Mouse (Mus musculus): ENCODE results near the gene 4933427D14Rik. TPM values are rescaled to one million over a fixed set of nuclear protein-coding genes. Genes with fewer than 3 reads are reported as not detected.

4933427D14Rik gene
- polyA plus RNA-seq, 1 experiment from 2014 or later = 13.9 TPM

DNA sequence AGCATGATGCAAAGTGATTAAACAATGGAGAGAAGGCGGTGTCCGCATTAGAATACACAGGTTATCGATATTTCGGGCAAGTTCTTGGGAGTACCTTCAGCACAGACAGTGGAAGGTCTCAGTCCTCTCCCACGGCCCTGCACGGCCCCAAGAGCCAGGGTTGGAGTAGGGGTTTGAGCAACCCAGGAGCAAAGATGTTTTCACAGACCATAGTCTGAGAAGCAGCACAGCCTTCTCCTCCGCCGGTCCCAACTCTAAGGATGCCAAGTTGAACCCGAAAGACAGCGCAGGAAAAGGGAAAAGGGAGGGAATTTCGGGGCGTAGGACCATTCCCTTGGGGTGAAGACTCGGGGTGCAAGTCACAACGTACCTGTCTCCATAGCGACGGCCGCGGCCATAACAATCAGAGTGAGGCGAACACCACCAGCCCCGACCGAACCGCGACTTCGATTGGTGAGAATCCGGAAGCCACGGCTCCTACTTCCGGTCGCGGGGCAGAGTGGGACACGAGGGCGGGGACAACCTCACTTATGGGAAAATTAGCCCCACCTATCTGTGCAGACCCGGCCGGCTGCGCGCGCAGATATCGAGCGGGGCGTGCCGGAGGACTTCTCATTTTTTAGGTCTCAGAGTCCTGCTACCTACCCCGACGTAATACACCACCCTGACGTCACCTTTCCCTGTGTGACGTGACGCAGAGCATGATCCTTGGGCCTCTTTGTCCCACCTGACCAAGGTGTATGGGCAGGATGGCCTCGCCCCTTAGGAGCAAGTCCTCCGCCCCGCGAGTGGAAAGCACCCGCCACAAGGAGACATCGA, 7.5 kb upstream of the 4933427D14Rik start:
- Histone ChIP-seq H3K27ac (ENCODE audit: low read depth) (peak overlapping the region; percentile 77), H3K4me2 (ENCODE audit: low read length) (peak overlapping the region; percentile 97), H3K36me3 (ENCODE audit: control insufficient read depth, insufficient read depth, low read length) (peaks cover 36% of the 10 kb centered on the region), H3K4me3 (ENCODE audit: low read depth, low read length) (peak overlapping the region; percentile 95), H3K4me1 (replicated peaks; ENCODE audit: control insufficient read depth, insufficient read depth, low read length) (peaks cover 4% of the 10 kb centered on the region; the same call in 1 of the 2 replicates), H3K9me3 (ENCODE audit: control insufficient read depth, low read length) (no peaks in the 10 kb centered on the region), H3K9ac (ENCODE audit: low read length) (peak overlapping the region; percentile 83), H3K27me3 (replicated peaks; ENCODE audit: control insufficient read depth, insufficient read depth, low read length) (no peaks in the 10 kb centered on the region)
- DNase-seq (ENCODE audit: low spot score) (peak; percentile 99), ATAC-seq (replicated peaks; ENCODE audit: low FRiP score, low TSS enrichment, low read depth) (peak; percentile 95)
- under 1% methylated on average over 51 of the region's 51 CpGs for WGBS

DNA sequence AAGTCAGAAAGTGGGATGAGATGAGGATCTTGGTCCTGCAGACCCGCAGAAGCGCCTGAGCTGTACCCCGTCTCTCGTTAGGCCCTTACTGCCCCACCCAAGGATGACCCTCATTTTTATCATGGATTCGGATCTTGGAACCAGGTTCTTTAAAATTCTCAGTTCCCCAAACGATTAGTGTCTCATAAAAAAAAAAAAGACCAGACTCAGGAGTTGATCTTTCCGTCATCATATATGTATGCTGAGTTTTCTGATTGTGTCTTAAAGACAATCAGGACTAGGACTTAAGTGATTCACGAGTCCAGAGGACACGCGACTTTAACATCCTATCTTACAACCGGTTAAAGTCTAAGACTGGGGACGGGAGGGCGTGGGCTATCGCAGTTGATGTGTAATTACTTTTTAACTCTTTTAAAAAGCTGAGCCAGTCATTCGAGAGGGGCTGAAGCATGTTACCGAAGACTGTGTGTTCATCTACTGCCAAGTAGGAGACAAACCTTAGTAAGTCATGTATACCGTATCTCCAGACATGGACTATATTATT, 647 bp upstream of the 4933427D14Rik start:
- peaks cover 38% of the 10 kb centered on the region for H3K36me3 ChIP-seq (ENCODE audit: control insufficient read depth, insufficient read depth, low read length)
- WGBS = 12% methylated on average over 17 of the region's 17 CpGs
- H3K9me3 ChIP-seq (ENCODE audit: control insufficient read depth, low read length) = no peaks in the 10 kb centered on the region
- H3K9ac ChIP-seq (ENCODE audit: low read length) = peak overlapping the region; percentile 72
- DNase-seq (ENCODE audit: low spot score) (no peak), ATAC-seq (replicated peaks; ENCODE audit: low FRiP score, low TSS enrichment, low read depth) (no peak)
- peaks cover 15% of the 10 kb centered on the region for H3K4me1 ChIP-seq (replicated peaks; ENCODE audit: control insufficient read depth, insufficient read depth, low read length)
- H3K4me2 ChIP-seq (ENCODE audit: low read length) = peak overlapping the region; percentile 91
- H3K27me3 ChIP-seq (replicated peaks; ENCODE audit: control insufficient read depth, insufficient read depth, low read length) = no peaks in the 10 kb centered on the region
- peak overlapping the region; percentile 73; the same call in 1 of the 2 replicates for H3K27ac ChIP-seq (ENCODE audit: low read depth)
- H3K4me3 ChIP-seq (ENCODE audit: low read depth, low read length) = peak overlapping the region; percentile 86

DNA sequence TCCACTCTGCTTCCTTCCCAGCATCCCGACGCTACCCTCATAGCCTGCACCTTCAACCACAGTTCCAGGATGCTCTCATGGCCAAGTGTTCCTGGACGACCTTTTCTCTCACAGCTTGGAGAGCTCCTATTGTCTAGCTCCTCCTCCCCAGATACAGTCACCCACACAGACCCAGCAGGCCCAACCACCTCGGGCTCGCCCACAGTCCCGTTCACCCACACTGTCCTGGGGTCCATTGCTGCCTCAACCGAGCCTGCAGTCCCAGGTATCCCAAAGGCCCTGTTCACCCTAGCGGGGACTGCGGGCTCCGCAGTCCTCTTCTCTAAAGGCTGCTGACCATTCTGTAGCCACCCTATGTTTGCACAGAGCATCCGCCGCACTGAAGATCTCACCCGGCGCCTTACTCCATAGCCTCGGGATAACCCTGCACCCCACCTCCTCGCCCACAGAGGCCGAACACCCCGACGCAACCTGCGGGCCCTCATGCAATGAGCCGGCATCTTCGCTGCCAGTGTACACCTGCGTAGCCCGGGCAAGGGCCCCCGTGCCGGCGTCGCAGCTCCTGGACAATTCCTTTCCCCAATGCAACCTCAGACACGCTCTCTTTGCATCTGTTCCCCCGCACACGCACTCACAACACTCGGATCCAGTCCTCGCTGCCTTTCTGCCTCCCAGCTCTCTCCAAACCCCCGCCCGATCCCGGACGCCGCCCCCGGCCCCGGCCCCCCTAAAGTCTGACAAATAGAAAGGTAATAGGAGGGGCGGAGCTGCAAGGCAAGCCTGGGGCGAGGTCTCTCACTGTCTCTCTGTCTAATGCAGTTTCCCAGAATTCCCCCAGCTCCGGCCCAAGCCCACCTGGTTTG, 687 bp downstream of the 4933427D14Rik start, which contains the start of gene Gm43951:
TSS of gene Gm43951 (minus strand) at position 500 of the 863 bp plus-strand sequence.
- Histone ChIP-seq H3K27ac (ENCODE audit: low read depth) (peak within 1 kb of the TSS; percentile 73), H3K4me1 (replicated peaks; ENCODE audit: control insufficient read depth, insufficient read depth, low read length) (peaks cover 15% of the 10 kb centered on the region), H3K9ac (ENCODE audit: low read length) (peak within 1 kb of the TSS; percentile 72), H3K9me3 (ENCODE audit: control insufficient read depth, low read length) (no peaks in the 10 kb centered on the region), H3K27me3 (replicated peaks; ENCODE audit: control insufficient read depth, insufficient read depth, low read length) (no peaks in the 10 kb centered on the region), H3K4me2 (ENCODE audit: low read length) (peak within 1 kb of the TSS; percentile 91), H3K4me3 (ENCODE audit: low read depth, low read length) (peak within 1 kb of the TSS; percentile 86), H3K36me3 (ENCODE audit: control insufficient read depth, insufficient read depth, low read length) (peaks cover 33% of the 10 kb centered on the region)
- under 1% methylated on average over 43 of the region's 43 CpGs for WGBS
- ATAC-seq (replicated peaks; ENCODE audit: low FRiP score, low TSS enrichment, low read depth) (peak; percentile 46; the same call in 1 of the 2 replicates), DNase-seq (ENCODE audit: low spot score) (peak; percentile 69)

DNA sequence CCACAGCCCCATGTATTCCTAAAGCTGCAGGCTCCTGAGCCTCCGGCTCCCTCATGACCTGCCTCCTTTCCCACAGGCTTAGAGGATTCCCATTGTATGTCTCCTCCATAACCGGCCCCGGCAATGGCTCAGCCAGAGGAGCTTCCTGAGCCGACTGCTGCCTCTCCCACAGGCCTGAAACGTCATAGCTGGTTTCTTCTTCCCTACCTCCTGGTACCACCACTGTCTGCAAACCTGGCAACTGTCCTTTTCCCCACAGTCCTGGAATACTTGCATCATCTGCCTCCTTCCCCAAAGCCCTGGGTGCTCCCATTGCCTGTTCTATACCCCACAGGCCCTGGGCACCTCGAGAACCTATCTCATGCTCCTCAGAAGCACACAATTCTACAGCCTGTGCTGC, 2.0 kb downstream of the 4933427D14Rik start:
- H3K4me3 ChIP-seq (ENCODE audit: low read depth, low read length) = no peak overlapping the region
- no peak for ATAC-seq (replicated peaks; ENCODE audit: low FRiP score, low TSS enrichment, low read depth)
- no peaks in the 10 kb centered on the region for H3K27me3 ChIP-seq (replicated peaks; ENCODE audit: control insufficient read depth, insufficient read depth, low read length)
- H3K27ac ChIP-seq (ENCODE audit: low read depth) = no peak overlapping the region
- no peaks in the 10 kb centered on the region for H3K9me3 ChIP-seq (ENCODE audit: control insufficient read depth, low read length)
- H3K4me1 ChIP-seq (replicated peaks; ENCODE audit: control insufficient read depth, insufficient read depth, low read length) = peaks cover 15% of the 10 kb centered on the region
- DNase-seq (ENCODE audit: low spot score) = no peak
- WGBS = 83% methylated on average over 6 of the region's 6 CpGs
- H3K9ac ChIP-seq (ENCODE audit: low read length) = no peak overlapping the region; the same call in 1 of the 2 replicates
- H3K36me3 ChIP-seq (ENCODE audit: control insufficient read depth, insufficient read depth, low read length) = peaks cover 28% of the 10 kb centered on the region
- H3K4me2 ChIP-seq (ENCODE audit: low read length) = no peak overlapping the region

DNA sequence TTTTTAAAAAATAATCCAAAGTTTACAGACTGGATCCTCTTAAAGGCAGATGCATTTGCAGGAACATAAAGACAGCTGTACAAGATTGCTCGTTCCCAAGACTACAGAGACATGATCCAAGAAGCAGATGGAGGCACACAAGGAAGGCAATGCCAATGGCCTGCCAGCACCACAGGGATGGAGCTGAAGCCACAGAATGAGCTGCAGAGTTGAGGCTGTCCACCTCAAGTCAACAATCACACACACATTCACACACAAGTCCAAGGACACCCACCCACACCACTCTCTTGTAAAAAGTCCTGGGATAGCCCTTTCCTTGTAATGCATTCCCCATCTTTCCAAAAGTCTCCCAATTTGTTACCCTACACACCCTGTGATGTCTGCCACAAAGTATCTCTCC, 3.8 kb downstream of the 4933427D14Rik start:
- 83% methylated on average over 1 of the region's 1 CpGs for WGBS
- Histone ChIP-seq H3K9me3 (ENCODE audit: control insufficient read depth, low read length) (no peaks in the 10 kb centered on the region), H3K9ac (ENCODE audit: low read length) (no peak overlapping the region)

DNA sequence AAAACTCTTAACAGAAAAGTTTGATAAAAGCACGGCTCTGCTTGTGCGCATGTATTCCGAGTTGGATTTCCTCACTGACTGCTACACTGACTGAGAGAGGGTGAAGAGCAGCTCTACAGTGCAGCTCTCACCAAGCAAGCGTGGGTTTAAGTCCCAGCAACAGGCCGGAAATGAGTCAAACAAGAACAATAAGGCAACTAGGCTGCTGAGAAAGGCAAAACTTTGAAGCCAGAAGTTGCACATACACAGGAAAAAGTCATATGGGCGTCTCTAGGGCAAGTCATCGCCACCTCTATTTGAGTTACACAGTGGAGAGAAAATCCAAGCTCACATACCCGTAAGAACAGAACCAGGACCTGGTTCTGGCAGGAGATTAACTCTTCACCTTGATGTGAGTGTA, 10.8 kb downstream of the 4933427D14Rik start:
- no peak for DNase-seq (ENCODE audit: low spot score)
- Histone ChIP-seq H3K36me3 (ENCODE audit: control insufficient read depth, insufficient read depth, low read length) (peaks cover 47% of the 10 kb centered on the region), H3K27me3 (replicated peaks; ENCODE audit: control insufficient read depth, insufficient read depth, low read length) (no peaks in the 10 kb centered on the region), H3K9ac (ENCODE audit: low read length) (no peak overlapping the region), H3K4me1 (replicated peaks; ENCODE audit: control insufficient read depth, insufficient read depth, low read length) (no peaks in the 10 kb centered on the region), H3K27ac (ENCODE audit: low read depth) (no peak overlapping the region), H3K4me3 (ENCODE audit: low read depth, low read length) (no peak overlapping the region), H3K4me2 (ENCODE audit: low read length) (no peak overlapping the region), H3K9me3 (ENCODE audit: control insufficient read depth, low read length) (no peaks in the 10 kb centered on the region)
- ATAC-seq (replicated peaks; ENCODE audit: low FRiP score, low TSS enrichment, low read depth) = no peak
- 86% methylated on average over 8 of the region's 8 CpGs for WGBS

More for the DNA sequence above, 3.8 kb downstream of the 4933427D14Rik start:
- DNase-seq (ENCODE audit: low spot score) (no peak), ATAC-seq (replicated peaks; ENCODE audit: low FRiP score, low TSS enrichment, low read depth) (no peak)
- Histone ChIP-seq H3K27me3 (replicated peaks; ENCODE audit: control insufficient read depth, insufficient read depth, low read length) (no peaks in the 10 kb centered on the region), H3K36me3 (ENCODE audit: control insufficient read depth, insufficient read depth, low read length) (peaks cover 28% of the 10 kb centered on the region), H3K4me2 (ENCODE audit: low read length) (no peak overlapping the region), H3K4me3 (ENCODE audit: low read depth, low read length) (no peak overlapping the region), H3K4me1 (replicated peaks; ENCODE audit: control insufficient read depth, insufficient read depth, low read length) (peaks cover 15% of the 10 kb centered on the region), H3K27ac (ENCODE audit: low read depth) (no peak overlapping the region)

DNA sequence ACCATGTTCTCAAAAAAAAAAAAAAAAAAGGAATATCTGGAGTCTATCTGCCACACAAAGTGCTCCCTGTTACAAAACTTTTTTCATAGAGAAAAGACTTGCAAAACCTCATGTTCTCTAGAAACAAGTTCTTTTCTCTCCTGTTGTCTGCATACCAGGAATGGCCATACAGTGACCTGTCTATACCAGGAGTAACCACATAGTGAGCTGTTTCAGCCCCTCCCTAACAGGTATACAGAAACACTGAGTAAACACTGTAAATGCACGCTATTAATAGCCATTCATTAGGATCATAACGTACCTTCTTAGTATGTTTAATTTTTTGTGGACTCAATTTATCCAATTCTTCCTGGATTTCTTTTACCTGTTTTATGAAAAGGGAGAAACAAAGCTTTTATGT, 13.0 kb downstream of the 4933427D14Rik start:
- WGBS = 81% methylated on average over 2 of the region's 2 CpGs

DNA sequence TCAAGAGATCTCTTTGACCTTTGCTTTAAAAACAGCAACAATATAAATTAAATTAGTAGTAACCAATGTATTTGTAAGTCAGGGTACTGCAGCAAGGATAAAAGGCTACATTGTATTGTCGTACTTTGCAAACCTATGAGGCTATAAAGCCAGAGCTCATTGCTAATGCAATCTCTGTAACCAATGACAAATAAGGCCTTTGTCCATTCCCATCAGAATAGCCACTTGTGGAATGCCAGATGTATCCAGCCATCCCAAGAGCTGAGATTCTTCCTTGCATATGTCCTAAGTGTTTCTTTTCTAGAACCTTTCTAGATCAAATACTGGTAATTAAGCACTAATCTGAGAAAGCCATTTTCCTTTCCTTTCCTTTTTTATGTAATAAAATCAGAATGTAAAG, 16.4 kb downstream of the 4933427D14Rik start:
- H3K36me3 ChIP-seq (ENCODE audit: control insufficient read depth, insufficient read depth, low read length) = peaks cover 52% of the 10 kb centered on the region
- WGBS = 82% methylated on average over 1 of the region's 1 CpGs

More for the DNA sequence above, 13.0 kb downstream of the 4933427D14Rik start:
- Histone ChIP-seq H3K27ac (ENCODE audit: low read depth) (no peak overlapping the region), H3K36me3 (ENCODE audit: control insufficient read depth, insufficient read depth, low read length) (peaks cover 57% of the 10 kb centered on the region), H3K27me3 (replicated peaks; ENCODE audit: control insufficient read depth, insufficient read depth, low read length) (no peaks in the 10 kb centered on the region), H3K9ac (ENCODE audit: low read length) (no peak overlapping the region), H3K4me1 (replicated peaks; ENCODE audit: control insufficient read depth, insufficient read depth, low read length) (no peaks in the 10 kb centered on the region), H3K4me2 (ENCODE audit: low read length) (no peak overlapping the region), H3K4me3 (ENCODE audit: low read depth, low read length) (no peak overlapping the region), H3K9me3 (ENCODE audit: control insufficient read depth, low read length) (no peaks in the 10 kb centered on the region)
- DNase-seq (ENCODE audit: low spot score) = no peak
- no peak for ATAC-seq (replicated peaks; ENCODE audit: low FRiP score, low TSS enrichment, low read depth)

More for the DNA sequence above, 16.4 kb downstream of the 4933427D14Rik start:
- Histone ChIP-seq H3K4me2 (ENCODE audit: low read length) (no peak overlapping the region), H3K27ac (ENCODE audit: low read depth) (no peak overlapping the region), H3K4me1 (replicated peaks; ENCODE audit: control insufficient read depth, insufficient read depth, low read length) (no peaks in the 10 kb centered on the region), H3K9me3 (ENCODE audit: control insufficient read depth, low read length) (no peaks in the 10 kb centered on the region), H3K9ac (ENCODE audit: low read length) (no peak overlapping the region), H3K27me3 (replicated peaks; ENCODE audit: control insufficient read depth, insufficient read depth, low read length) (no peaks in the 10 kb centered on the region), H3K4me3 (ENCODE audit: low read depth, low read length) (no peak overlapping the region)
- ATAC-seq (replicated peaks; ENCODE audit: low FRiP score, low TSS enrichment, low read depth) (no peak), DNase-seq (ENCODE audit: low spot score) (no peak)
